In genomic region chr7:56549226-56549625, GRCm38 (mm10) we compare ENCODE assay signal across 18 mouse cellular contexts.
DNase-seq lines count a peak whose midpoint lies in the region; ATAC-seq and TF ChIP-seq lines count a peak whose summit lies in the region.
"Had no signal": no experiment of that assay in that cellular context is flagged by ENCODE, and none has a peak within 500 bp of the region (broad histone marks: within the 10 kb centered on the region; RNA-seq: fewer than 3 reads in every experiment).

No protein-coding gene starts in this region.

- H3K27me3 ChIP-seq in stomach, embryonic 16.5 days (ENCODE audit: control insufficient read depth, insufficient read depth, low read length) = no peaks in the 10 kb centered on the region
- no peaks in the 10 kb centered on the region for H3K27me3 ChIP-seq in midbrain, embryonic 10.5 days (ENCODE audit: low read depth, poor library complexity, severe bottlenecking)
- H3K27me3 ChIP-seq: liver, embryonic 13.5 days had no signal

- peak; percentile 47; the same call in 1 of the 2 replicates for ATAC-seq in stomach, embryonic 16.5 days (ENCODE audit: insufficient read depth, low FRiP score)
- ATAC-seq: activated CD4-positive, CD25-positive, alpha-beta regulatory T cell, adult 4 months had no signal

- H3K9me3 ChIP-seq in stomach, embryonic 16.5 days (replicated peaks; ENCODE audit: control insufficient read depth, low read length) = no peaks in the 10 kb centered on the region
- H3K9me3 ChIP-seq in midbrain, embryonic 10.5 days (replicated peaks) = no peaks in the 10 kb centered on the region
- H3K9me3 ChIP-seq: forebrain, embryonic 10.5 days; G1E; hindbrain, embryonic 10.5 days; liver, embryonic 13.5 days had no signal

- H3K27ac ChIP-seq in stomach, embryonic 16.5 days (ENCODE audit: low read length) = no peak overlapping the region
- H3K27ac ChIP-seq in midbrain, embryonic 10.5 days (replicated peaks) = no peak overlapping the region
- H3K27ac ChIP-seq: forebrain, embryonic 10.5 days; hindbrain, embryonic 10.5 days; left cerebral cortex, adult 2 months; liver, embryonic 13.5 days had no signal

- TF ChIP-seq POLR2A in brain, embryonic 14.5 days (IDR thresholded peaks at IDR 0.05; ENCODE audit: borderline replicate concordance, extremely low read depth, insufficient read depth, insufficient read length, poor library complexity, severe bottlenecking) = no peak

- TF ChIP-seq CTCF in brain, embryonic 14.5 days (IDR thresholded peaks at IDR 0.05; ENCODE audit: borderline replicate concordance, extremely low read depth, insufficient read depth, insufficient read length) = no peak

- H3K9ac ChIP-seq in stomach, embryonic 16.5 days (ENCODE audit: low read length) = no peak overlapping the region
- H3K9ac ChIP-seq: liver, embryonic 13.5 days had no signal

- H3K36me3 ChIP-seq in stomach, embryonic 16.5 days (ENCODE audit: control insufficient read depth, insufficient read depth, low read length) = no peaks in the 10 kb centered on the region
- no peaks in the 10 kb centered on the region for H3K36me3 ChIP-seq in midbrain, embryonic 10.5 days
- H3K36me3 ChIP-seq: forebrain, embryonic 10.5 days; G1E; hindbrain, embryonic 10.5 days; liver, embryonic 13.5 days had no signal

- H3K4me2 ChIP-seq in stomach, embryonic 16.5 days (ENCODE audit: low read depth, low read length) = no peak overlapping the region
- H3K4me2 ChIP-seq: liver, embryonic 13.5 days; midbrain, embryonic 11.5 days had no signal

- DNase-seq in gastrocnemius, adult 18-20 months (ENCODE audit: low spot score) = peak; percentile 10
- DNase-seq in gastrocnemius, adult 8-10 months (ENCODE audit: low spot score in 2 of 2) = no peak
- peak; percentile 2 for DNase-seq in ovary, postnatal 14 days (ENCODE audit: low spot score)
- DNase-seq in ovary, postnatal 10 days (ENCODE audit: low spot score) = no peak
- DNase-seq in brain, embryonic 14.5 days (ENCODE audit: low read depth) = peak; percentile 11
- DNase-seq in midbrain, embryonic 10.5 days (ENCODE audit: low spot score) = no peak
- no peak for DNase-seq in spleen, postnatal 4 days (ENCODE audit: low spot score in 2 of 2)
- DNase-seq: B cell, adult 2 months; kidney, adult 11 months; kidney, postnatal 4 days; liver, embryonic 13.5 days had no signal

- H3K4me3 ChIP-seq in stomach, embryonic 16.5 days (replicated peaks; ENCODE audit: low read length) = no peak overlapping the region
- H3K4me3 ChIP-seq in midbrain, embryonic 10.5 days = no peak overlapping the region
- H3K4me3 ChIP-seq: forebrain, embryonic 10.5 days; hindbrain, embryonic 10.5 days; left cerebral cortex, adult 2 months; liver, embryonic 13.5 days had no signal

- WGBS in stomach, embryonic 16.5 days = 42% methylated on average over 4 of the region's 4 CpGs
- WGBS in midbrain, embryonic 10.5 days = 79% methylated on average over 4 of the region's 4 CpGs

- no peaks in the 10 kb centered on the region for H3K4me1 ChIP-seq in stomach, embryonic 16.5 days (ENCODE audit: control insufficient read depth, insufficient read depth, low read length)
- 0 out of 2 replicates have a peak, but pooled peaks cover 5% of the 10 kb centered on the region for H3K4me1 ChIP-seq in midbrain, embryonic 10.5 days
- H3K4me1 ChIP-seq: liver, embryonic 13.5 days had no signal

Comparison
In these comparisons a context has a peak if more than half of its experiments do, and no peak if none do; other contexts are left out.
1. DNase-seq: peak in gastrocnemius, adult 18-20 months (single experiment), ovary, postnatal 14 days (single experiment) and brain, embryonic 14.5 days (single experiment); none in gastrocnemius, adult 8-10 months (0 of 2), ovary, postnatal 10 days (single experiment), midbrain, embryonic 10.5 days (single experiment) and spleen, postnatal 4 days (0 of 2).